Mouse (Mus musculus): ENCODE results near the gene Ndufv1.
A peak's percentile ranks its signal among the peaks of the same experiment; 100 is the strongest.
"Not testable (repeated sequence)": the region's sequence is repeated elsewhere in the genome, so short reads cannot be mapped to it uniquely, and the experiment has no call there.

Ndufv1 gene

GRCm38 (mm10) chr19:4012432-4013022 lies at the start of gene Ndufv1:
Ndufv1 (minus strand) TSS chr19:4012806.
- peak; percentile 99 for DNase-seq (ENCODE audit: low read depth)

GRCm38 (mm10) chr19:4060899-4061465 lies 48.4 kb upstream of the Ndufv1 start:
- DNase-seq (ENCODE audit: low read depth), result no peak

- not testable (repeated sequence) for DNase-seq (ENCODE audit: low read depth)
Measured at GRCm38 (mm10) chr19:4060044-4060898, 47.7 kb upstream of the Ndufv1 start.

GRCm38 (mm10) chr19:4059069-4059740 lies 46.6 kb upstream of the Ndufv1 start, which contains the start of gene Gstp3:
Gstp3 (minus strand) TSS chr19:4059569.
- peak; percentile 63 for DNase-seq (ENCODE audit: low read depth)

GRCm38 (mm10) chr19:4058581-4058980 lies 46.0 kb upstream of the Ndufv1 start:
- DNase-seq (ENCODE audit: low read depth), result no peak

GRCm38 (mm10) chr19:4057962-4058361 lies 45.4 kb upstream of the Ndufv1 start:
- DNase-seq (ENCODE audit: low read depth), result no peak

GRCm38 (mm10) chr19:4057389-4057788 lies 44.8 kb upstream of the Ndufv1 start:
- no peak for DNase-seq (ENCODE audit: low read depth)

GRCm38 (mm10) chr19:4056727-4057126 lies 44.1 kb upstream of the Ndufv1 start:
- no peak for DNase-seq (ENCODE audit: low read depth)

- DNase-seq (ENCODE audit: low read depth), result no peak
Measured at GRCm38 (mm10) chr19:4055947-4056693, 43.5 kb upstream of the Ndufv1 start.

- no peak for DNase-seq (ENCODE audit: low read depth)
Measured at GRCm38 (mm10) chr19:4055216-4055946, 42.8 kb upstream of the Ndufv1 start.

GRCm38 (mm10) chr19:4054613-4055012 lies 42.0 kb upstream of the Ndufv1 start:
- DNase-seq (ENCODE audit: low read depth), result no peak

- DNase-seq (ENCODE audit: low read depth), result no peak
Measured at GRCm38 (mm10) chr19:4052516-4053030, 40.0 kb upstream of the Ndufv1 start.

- no peak for DNase-seq (ENCODE audit: low read depth)
Measured at GRCm38 (mm10) chr19:4051741-4052515, 39.3 kb upstream of the Ndufv1 start.

GRCm38 (mm10) chr19:4051016-4051415 lies 38.4 kb upstream of the Ndufv1 start:
- no peak for DNase-seq (ENCODE audit: low read depth)

- DNase-seq (ENCODE audit: low read depth), result not testable (repeated sequence)
Measured at GRCm38 (mm10) chr19:4049069-4049468, 36.5 kb upstream of the Ndufv1 start.

GRCm38 (mm10) chr19:4047859-4048258 lies 35.3 kb upstream of the Ndufv1 start:
- peak; percentile 80 for DNase-seq (ENCODE audit: low read depth)

- peak; percentile 63 for DNase-seq (ENCODE audit: low read depth)
Measured at GRCm38 (mm10) chr19:4046866-4047254, 34.3 kb upstream of the Ndufv1 start.

GRCm38 (mm10) chr19:4045966-4046865 lies 33.6 kb upstream of the Ndufv1 start, which contains the start of gene Gstp2:
Gstp2 (minus strand) TSS chr19:4046023.
- DNase-seq (ENCODE audit: low read depth), result no peak

- DNase-seq (ENCODE audit: low read depth), result not testable (repeated sequence)
Measured at GRCm38 (mm10) chr19:4044109-4044508, 31.5 kb upstream of the Ndufv1 start.
